Mouse (Mus musculus) hindbrain, embryonic 13.5 days (tissue): ENCODE results near the gene Zfp974. TPM values are rescaled to one million over a fixed set of nuclear protein-coding genes. Genes with fewer than 3 reads are reported as not detected.
A peak's percentile ranks its signal among the peaks of the same experiment; 100 is the strongest.
"Not testable (repeated sequence)": the region's sequence is repeated elsewhere in the genome, so short reads cannot be mapped to it uniquely, and the experiment has no call there.

Source experiments
- ATAC-seq: fragments of 200-750 bp; cut with Nextera tagmentation; 2 replicates; pipeline ENCODE4 v1.8.0; 2017; ENCODE audit warnings: moderate TSS enrichment; ENCODE audit not compliant: low FRiP score
- H3K27ac ChIP-seq: fragments of 300-500 bp; sonication (generic); 2 replicates; pipeline ENCODE4 v1.5.1; 2015; ENCODE audit warnings: inconsistent platforms, mild to moderate bottlenecking, moderate library complexity
- H3K27me3 ChIP-seq: fragments of 300-500 bp; sonication (generic); 2 replicates; pipeline ENCODE4 v1.6.1; 2015; ENCODE audit warnings: mild to moderate bottlenecking, inconsistent platforms
- H3K36me3 ChIP-seq: fragments of 300-500 bp; sonication (generic); 2 replicates; pipeline ENCODE4 v1.6.1; 2015; ENCODE audit warnings: mild to moderate bottlenecking, inconsistent platforms
- H3K4me1 ChIP-seq: fragments of 300-500 bp; sonication (generic); replicated peaks from 2 replicates; pipeline ENCODE4 v1.6.1; 2015; ENCODE audit warnings: inconsistent platforms
- H3K4me2 ChIP-seq: fragments of 300-500 bp; sonication (generic); 2 replicates; pipeline ENCODE4 v1.6.1; 2015; ENCODE audit warnings: inconsistent platforms, mild to moderate bottlenecking, moderate library complexity
- H3K4me3 ChIP-seq: fragments of 300-500 bp; sonication (generic); 2 replicates; pipeline ENCODE4 v1.5.1; 2015; ENCODE audit warnings: mild to moderate bottlenecking, inconsistent platforms
- H3K9ac ChIP-seq: fragments of 300-500 bp; sonication (generic); 2 replicates; pipeline ENCODE4 v1.6.1; 2015; ENCODE audit warnings: mild to moderate bottlenecking, inconsistent platforms
- H3K9me3 ChIP-seq: fragments of 300-500 bp; sonication (generic); 2 replicates; pipeline ENCODE4 v1.6.1; 2016; ENCODE audit warnings: inconsistent platforms
- whole genome bisulfite sequencing: fragments of 180-500 bp; shearing (Covaris S2); methylation state at CpG from one replicate; pipeline ENCODE4 v1.1.7; 2015; 5-methylcytosine and 5-hydroxymethylcytosine counted together
- polyA plus RNA-seq: library from polyadenylated mRNA; unstranded; fragments of >200 nt; fragmentation: Nextera tagmentation; extraction: Ambion mirVana; gene quantifications from 2 replicates; pipeline ENCODE4 v1.2.1, GENCODE M21; 2015

Zfp974 gene
- 14.5 and 15.6 TPM in 2 replicates for polyA plus RNA-seq

DNA sequence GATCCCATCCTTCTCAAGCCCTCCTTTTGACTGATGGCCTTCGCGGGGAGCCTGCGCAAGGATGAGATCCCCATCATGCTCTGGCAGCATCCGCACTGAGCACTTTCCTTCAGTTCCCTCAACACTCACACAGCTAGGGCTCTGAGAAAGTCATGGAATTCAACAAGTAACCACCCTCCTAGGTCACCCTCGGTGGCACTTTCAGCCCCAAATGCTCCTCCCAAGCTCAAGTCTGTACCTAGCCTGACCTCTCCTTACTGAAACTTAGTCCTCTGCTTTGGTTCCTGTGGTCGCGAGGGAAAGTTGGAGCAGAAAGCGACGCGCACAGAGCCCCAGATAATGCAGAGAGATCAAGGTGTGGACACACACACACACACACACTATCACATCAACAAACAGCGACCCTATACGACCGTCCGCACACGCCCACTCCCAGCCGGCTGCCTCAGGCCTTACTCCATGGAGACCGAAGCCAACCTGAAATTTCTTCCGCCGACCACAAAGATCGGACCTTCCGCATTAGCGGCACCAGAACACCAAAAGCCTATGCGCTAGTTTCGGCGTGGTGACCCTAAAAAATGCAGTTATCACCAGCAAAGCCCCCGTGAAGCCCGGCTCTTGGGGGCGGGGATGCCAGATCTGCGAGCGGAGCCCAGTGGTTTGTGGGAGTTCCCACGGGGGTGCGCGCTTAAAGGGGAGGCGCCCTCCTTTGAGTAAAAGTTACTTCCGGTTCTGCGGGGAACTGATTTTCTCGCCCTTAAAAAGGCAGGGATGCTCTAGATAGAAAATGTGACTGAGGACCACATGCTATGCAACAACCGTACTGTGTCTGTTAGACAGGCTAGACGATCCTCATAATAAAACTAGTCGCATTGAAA is at the start of gene Zfp974:
TSS of gene Zfp974 (minus strand) at position 643 of the 878 bp plus-strand sequence.
- Histone ChIP-seq H3K4me2 (peak within 1 kb of the TSS; percentile 87), H3K27me3 (0 out of 2 replicates have a peak, but pooled peaks cover 2% of the 10 kb centered on the region), H3K9me3 (no peaks in the 10 kb centered on the region), H3K36me3 (peaks cover 16% of the 10 kb centered on the region), H3K27ac (peak within 1 kb of the TSS; percentile 80), H3K4me1 (peaks cover 9% of the 10 kb centered on the region), H3K9ac (peak within 1 kb of the TSS; percentile 82), H3K4me3 (peak within 1 kb of the TSS; percentile 67)
- peak; percentile 86 for ATAC-seq
- 4% methylated on average over 40 of the region's 40 CpGs for WGBS

- not testable (repeated sequence) for H3K9ac ChIP-seq, H3K4me2 ChIP-seq, H3K9me3 ChIP-seq, H3K36me3 ChIP-seq, H3K4me3 ChIP-seq, ATAC-seq, H3K27ac ChIP-seq, H3K4me1 ChIP-seq, H3K27me3 ChIP-seq
- 93% methylated on average over 13 of the region's 13 CpGs for WGBS
Observed at GRCm38 (mm10) chr7:27949451-27949850, 20.2 kb upstream of the Zfp974 start.

GRCm38 (mm10) chr7:27941869-27942268 is 12.6 kb upstream of the Zfp974 start:
- not testable (repeated sequence) for H3K27ac ChIP-seq, H3K4me3 ChIP-seq, ATAC-seq, H3K9ac ChIP-seq, H3K4me2 ChIP-seq, H3K36me3 ChIP-seq, H3K9me3 ChIP-seq, H3K4me1 ChIP-seq, H3K27me3 ChIP-seq
- WGBS, result 39% methylated on average over 6 of the region's 7 CpGs

DNA sequence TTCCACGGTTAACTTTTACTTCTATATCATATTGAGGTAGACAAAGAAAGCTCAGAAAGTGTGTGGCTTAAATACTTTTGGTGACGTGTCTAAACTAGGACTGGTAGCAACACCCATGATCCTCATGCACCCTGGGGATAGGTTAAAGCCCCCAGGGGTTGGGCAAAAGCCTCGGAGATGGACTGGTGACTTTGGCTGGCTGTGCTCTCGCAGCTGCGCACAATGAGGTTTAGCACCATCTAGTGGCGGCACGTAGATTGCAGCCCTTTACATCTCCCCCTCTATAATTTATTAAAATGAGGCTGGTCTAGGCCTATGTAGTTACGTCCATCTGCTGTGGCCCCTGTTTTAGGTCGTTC is 4.5 kb upstream of the Zfp974 start:
- ATAC-seq, H3K27me3 ChIP-seq, H3K9me3 ChIP-seq, H3K4me1 ChIP-seq, H3K27ac ChIP-seq, H3K4me3 ChIP-seq, H3K9ac ChIP-seq, H3K36me3 ChIP-seq: not testable (repeated sequence)
- 18% methylated on average over 2 of the region's 9 CpGs for WGBS
- H3K4me2 ChIP-seq, result peak overlapping the region; percentile 44

DNA sequence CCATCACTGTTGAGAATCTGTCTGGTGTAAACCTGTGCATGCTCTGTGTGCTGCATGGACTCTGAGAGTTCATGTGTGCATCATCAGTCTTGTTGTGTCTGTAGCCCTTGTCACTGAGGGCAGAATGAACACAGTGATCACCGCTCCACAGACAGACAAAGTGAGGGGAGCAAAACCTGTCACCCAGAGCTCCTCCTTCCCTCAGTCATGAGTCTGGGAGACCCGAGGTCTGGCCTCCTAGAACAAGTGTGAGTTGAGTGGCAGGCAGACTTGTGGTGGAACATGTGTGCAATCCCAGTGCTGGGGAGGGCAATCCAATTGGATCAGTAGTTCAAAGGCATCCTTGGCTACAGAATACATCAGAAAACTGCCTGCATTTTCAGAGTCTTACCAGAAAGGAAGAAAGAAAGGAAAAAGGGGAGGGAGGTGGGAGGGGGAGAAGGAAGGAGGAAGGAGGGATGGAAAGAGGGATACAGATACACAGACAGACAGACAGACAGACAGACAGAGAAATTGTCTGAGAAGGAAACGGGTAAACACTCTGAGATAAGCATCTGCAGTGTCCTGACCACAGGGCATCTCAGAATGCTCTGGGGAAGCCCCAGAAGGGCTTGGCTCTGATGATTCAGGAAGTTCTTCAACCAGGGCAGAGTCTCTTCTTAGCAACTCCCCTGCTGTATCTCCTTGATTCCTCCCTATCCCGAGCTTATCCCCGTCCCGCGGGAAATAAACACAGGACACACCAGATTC is 4.0 kb upstream of the Zfp974 start:
- Histone ChIP-seq H3K9ac (no peak overlapping the region), H3K9me3 (no peaks in the 10 kb centered on the region), H3K4me3 (0 out of 2 replicates have a peak overlapping the region, but pooled peaks have one; percentile 5), H3K36me3 (no peaks in the 10 kb centered on the region), H3K27ac (no peak overlapping the region), H3K4me2 (peak overlapping the region; percentile 44), H3K4me1 (peaks cover 6% of the 10 kb centered on the region), H3K27me3 (0 out of 2 replicates have a peak, but pooled peaks cover 2% of the 10 kb centered on the region)
- no peak; the same call in 1 of the 2 replicates for ATAC-seq
- 24% methylated on average over 7 of the region's 7 CpGs for WGBS

DNA sequence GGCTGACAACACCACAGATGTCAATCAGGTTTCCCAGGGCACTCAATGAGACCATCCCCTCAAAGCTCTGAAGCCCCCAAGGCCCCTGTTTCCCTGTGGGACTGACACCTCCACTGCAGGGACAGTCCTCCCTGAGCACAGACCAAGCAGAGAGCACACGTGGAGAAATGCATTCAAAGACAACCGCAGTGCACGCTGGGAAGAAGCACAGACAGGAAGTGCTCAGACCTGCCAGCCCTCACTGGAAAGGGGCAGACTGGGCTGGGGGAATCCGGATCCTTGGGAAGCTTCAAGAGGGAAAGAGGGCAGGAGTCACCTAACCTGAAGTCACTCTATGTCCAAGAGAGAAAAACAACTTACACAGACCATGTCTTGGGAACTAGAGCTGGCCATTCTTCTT is 2.2 kb downstream of the Zfp974 start:
- not testable (repeated sequence) for H3K4me3 ChIP-seq, H3K27ac ChIP-seq, H3K9me3 ChIP-seq, H3K27me3 ChIP-seq, ATAC-seq, H3K4me1 ChIP-seq, H3K4me2 ChIP-seq, H3K9ac ChIP-seq
- WGBS, result 44% methylated on average over 4 of the region's 4 CpGs
- H3K36me3 ChIP-seq, result peaks cover 30% of the 10 kb centered on the region

DNA sequence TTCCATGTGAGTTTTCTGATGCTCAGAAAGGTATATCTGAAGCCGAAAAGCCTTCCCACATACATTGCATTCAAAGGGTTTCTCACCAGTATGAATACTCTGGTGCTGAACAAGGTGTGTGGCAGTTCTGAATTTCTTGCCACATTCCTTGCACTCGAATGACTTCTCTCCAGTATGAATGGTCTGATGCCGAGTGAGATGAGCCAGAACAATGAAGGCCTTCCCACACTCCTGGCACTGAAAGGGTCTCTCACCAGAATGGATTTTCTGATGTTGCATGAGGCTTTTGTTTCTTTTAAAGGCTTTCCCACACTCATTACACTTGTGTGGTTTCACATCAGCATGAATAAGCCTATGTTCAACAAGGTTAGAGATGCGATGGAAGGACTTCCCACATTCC is 18.3 kb downstream of the Zfp974 start:
- H3K4me1 ChIP-seq, H3K27ac ChIP-seq, H3K9ac ChIP-seq, H3K4me3 ChIP-seq, H3K27me3 ChIP-seq, H3K4me2 ChIP-seq, ATAC-seq: not testable (repeated sequence)
- peaks cover 16% of the 10 kb centered on the region for H3K9me3 ChIP-seq
- WGBS, result 74% methylated on average over 4 of the region's 4 CpGs
- peaks cover 67% of the 10 kb centered on the region for H3K36me3 ChIP-seq

DNA sequence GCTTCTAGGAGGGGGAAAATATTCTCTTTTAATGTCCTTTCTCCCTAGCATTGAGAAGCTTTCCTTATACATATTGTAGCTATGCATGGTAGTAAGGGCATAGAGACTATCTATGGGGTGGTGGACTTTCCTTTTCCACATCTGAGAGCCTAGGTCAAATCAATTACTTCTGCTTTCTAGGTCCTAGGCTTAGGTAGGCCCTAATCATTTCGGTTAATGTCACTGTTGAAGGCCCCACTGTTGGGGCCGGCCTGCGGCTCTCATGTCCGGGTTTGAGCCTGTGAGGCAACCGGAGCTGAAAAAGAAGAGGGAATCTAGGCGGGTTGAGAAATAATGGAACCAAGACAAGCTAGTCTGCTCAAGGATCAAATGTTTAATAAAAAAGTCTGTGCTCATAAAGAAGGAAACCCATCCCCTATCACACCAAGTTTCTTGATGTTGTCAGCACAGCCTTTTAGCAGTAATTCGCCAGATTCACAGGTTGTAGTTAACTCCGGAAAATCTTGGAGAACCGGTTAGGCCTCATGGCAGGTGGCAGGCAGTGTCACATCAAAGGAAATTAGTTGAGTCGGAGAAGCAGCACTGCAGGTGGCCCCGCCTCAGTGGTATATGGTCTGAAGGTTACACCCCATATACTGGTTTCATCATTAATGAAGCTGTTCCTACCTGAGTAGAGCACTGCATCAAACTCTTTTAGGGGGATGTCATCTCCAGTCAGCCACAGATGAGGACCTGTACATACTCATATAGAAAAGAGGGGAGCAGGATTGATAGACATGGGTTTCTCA is 24.0 kb downstream of the Zfp974 start:
- H3K36me3 ChIP-seq, result peaks cover 43% of the 10 kb centered on the region
- no peak overlapping the region for H3K27ac ChIP-seq
- ATAC-seq, result no peak
- peaks cover 10% of the 10 kb centered on the region; the same call in 1 of the 2 replicates for H3K9me3 ChIP-seq
- H3K9ac ChIP-seq, result no peak overlapping the region
- H3K4me2 ChIP-seq, result no peak overlapping the region
- H3K4me1 ChIP-seq, result no peaks in the 10 kb centered on the region
- 77% methylated on average over 11 of the region's 11 CpGs for WGBS
- no peak overlapping the region for H3K4me3 ChIP-seq
- no peaks in the 10 kb centered on the region for H3K27me3 ChIP-seq

DNA sequence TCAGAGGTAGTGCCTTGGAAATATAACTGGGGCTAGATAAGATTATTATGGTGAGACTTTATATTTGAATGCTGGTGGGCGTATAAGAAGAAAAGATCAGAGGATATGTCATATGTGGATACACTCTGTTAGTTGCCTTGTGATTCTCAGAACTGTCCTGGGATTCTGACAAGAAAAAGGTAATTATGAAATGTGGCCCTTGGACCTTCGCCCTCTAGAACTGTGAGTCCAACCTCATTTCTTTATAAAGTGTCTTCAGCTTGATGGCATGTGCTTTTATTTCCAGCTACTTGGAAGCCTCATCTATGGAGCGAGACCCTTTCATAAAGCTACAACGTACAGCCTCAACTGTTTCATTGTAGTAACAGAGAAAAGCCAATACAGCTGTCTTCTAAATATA is 28.7 kb downstream of the Zfp974 start:
- no peak for ATAC-seq
- Histone ChIP-seq H3K27ac (no peak overlapping the region), H3K4me2 (no peak overlapping the region), H3K27me3 (no peaks in the 10 kb centered on the region), H3K4me3 (no peak overlapping the region), H3K4me1 (no peaks in the 10 kb centered on the region), H3K9ac (no peak overlapping the region), H3K36me3 (peaks cover 9% of the 10 kb centered on the region), H3K9me3 (peaks cover 4% of the 10 kb centered on the region; the same call in 1 of the 2 replicates)
- WGBS, result 91% methylated on average over 4 of the region's 4 CpGs

GRCm38 (mm10) chr7:27881721-27882120 is 47.5 kb downstream of the Zfp974 start:
- H3K4me1 ChIP-seq, result no peaks in the 10 kb centered on the region
- peaks cover 61% of the 10 kb centered on the region for H3K36me3 ChIP-seq
- H3K9me3 ChIP-seq, result 0 out of 2 replicates have a peak, but pooled peaks cover 6% of the 10 kb centered on the region
- no peaks in the 10 kb centered on the region for H3K27me3 ChIP-seq
- no peak for ATAC-seq
- H3K9ac ChIP-seq, result no peak overlapping the region
- H3K27ac ChIP-seq, result no peak overlapping the region
- WGBS, result over 99% methylated on average over 4 of the region's 4 CpGs
- no peak overlapping the region for H3K4me3 ChIP-seq
- H3K4me2 ChIP-seq, result no peak overlapping the region

DNA sequence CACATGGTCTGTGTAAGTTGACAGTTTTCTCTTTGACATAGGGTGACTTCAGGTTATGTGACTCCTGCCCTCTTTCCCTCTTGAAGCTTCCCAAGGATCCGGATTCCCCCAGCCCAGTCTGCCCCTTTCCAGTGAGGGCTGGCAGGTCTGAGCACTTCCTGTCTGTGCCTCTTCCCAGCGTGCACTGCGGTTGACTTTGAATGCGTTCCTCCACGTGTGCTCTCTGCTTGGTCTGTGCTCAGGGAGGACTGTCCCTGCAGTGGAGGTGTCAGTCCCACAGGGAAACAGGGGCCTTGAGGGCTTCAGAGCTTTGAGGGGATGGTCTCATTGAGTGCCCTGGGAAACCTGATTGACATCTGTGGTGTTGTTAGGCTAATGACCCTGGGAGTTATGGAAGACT is 66.7 kb downstream of the Zfp974 start:
- Histone ChIP-seq H3K4me1 (peaks cover 14% of the 10 kb centered on the region), H3K36me3 (peaks cover 24% of the 10 kb centered on the region)
- H3K27ac ChIP-seq, H3K4me2 ChIP-seq, H3K9me3 ChIP-seq, H3K4me3 ChIP-seq, ATAC-seq, H3K27me3 ChIP-seq, H3K9ac ChIP-seq: not testable (repeated sequence)
- 79% methylated on average over 5 of the region's 5 CpGs for WGBS
